Mouse (Mus musculus) liver, adult 2 months (tissue): ENCODE data around the gene Scarb1. TPM values are rescaled to one million over a fixed set of nuclear protein-coding genes. Genes with fewer than 3 reads are reported as not detected.

Experiments used
- DNase-seq: peaks from one replicate; pipeline ENCODE4 v3.0.0-alpha.2; 2011; ENCODE audit warnings: low read depth, low spot score; ENCODE audit errors: extremely low read depth
- H3K27ac ChIP-seq: fragments of 200-500 bp; replicated peaks from 2 replicates; pipeline ENCODE4 v1.5.1; 2012; ENCODE audit warnings: low read depth, mild to moderate bottlenecking, control low read depth, inconsistent platforms, low read length; ENCODE audit not compliant: insufficient read depth
- H3K27me3 ChIP-seq: fragments of 200-500 bp; 2 replicates; pipeline ENCODE4 v1.6.1; 2012; ENCODE audit warnings: mild to moderate bottlenecking, moderate library complexity, low read length, inconsistent platforms; ENCODE audit not compliant: control insufficient read depth, insufficient read depth
- H3K36me3 ChIP-seq: fragments of 200-500 bp; 2 replicates; pipeline ENCODE4 v1.6.1; 2012; ENCODE audit warnings: low read length, inconsistent platforms; ENCODE audit not compliant: control insufficient read depth, insufficient read depth
- H3K4me1 ChIP-seq: fragments of 200-500 bp; 2 replicates; pipeline ENCODE4 v1.6.1; 2011; ENCODE audit warnings: low read length; ENCODE audit not compliant: control insufficient read depth, insufficient read depth
- H3K4me3 ChIP-seq: fragments of 200-500 bp; 2 replicates; pipeline ENCODE4 v1.5.1; 2011; ENCODE audit warnings: low read depth, mild to moderate bottlenecking, control low read depth, low read length, moderate library complexity; ENCODE audit not compliant: insufficient read depth
- H3K79me2 ChIP-seq: fragments of 200-500 bp; 2 replicates; pipeline ENCODE4 v1.6.1; 2012; ENCODE audit warnings: inconsistent platforms, mild to moderate bottlenecking, low read length, moderate library complexity; ENCODE audit not compliant: control insufficient read depth, insufficient read depth
- H3K9ac ChIP-seq: fragments of 200-500 bp; 2 replicates; pipeline ENCODE4 v1.6.1; 2012; ENCODE audit warnings: low read depth, mild to moderate bottlenecking, control low read depth, inconsistent platforms, low read length
- CTCF ChIP-seq: fragments of 200-500 bp; IDR thresholded peaks from 2 replicates; pipeline ENCODE4 v1.5.1; 2011; ENCODE audit warnings: low read depth, low read length, control low read depth
- POLR2A ChIP-seq: fragments of 200-500 bp; IDR thresholded peaks from 2 replicates; pipeline ENCODE4 v1.6.1; 2011; ENCODE audit warnings: low read length, control low read depth; ENCODE audit not compliant: insufficient read depth; ENCODE audit errors: extremely low read depth
- WGBS: fragments of 180-500 bp; shearing (Covaris S2); methylation state at CpG from one replicate; pipeline ENCODE4 v1.1.7; 2018; 5-methylcytosine and 5-hydroxymethylcytosine counted together
- polyA plus RNA-seq: library from polyadenylated mRNA; depleted of rRNA; stranded (reverse); fragments of >200 nt; gene quantifications from 2 replicates; pipeline ENCODE4 v1.2.3, GENCODE M21; 2012
- total RNA-seq: library from RNA; depleted of rRNA; stranded (reverse); fragments of >200 nt; gene quantifications from 2 replicates; pipeline ENCODE4 v1.2.3, GENCODE M21; 2014

Scarb1 gene
- total and polyA plus RNA-seq, 2 experiments: 72.4 to 189 TPM

DNA sequence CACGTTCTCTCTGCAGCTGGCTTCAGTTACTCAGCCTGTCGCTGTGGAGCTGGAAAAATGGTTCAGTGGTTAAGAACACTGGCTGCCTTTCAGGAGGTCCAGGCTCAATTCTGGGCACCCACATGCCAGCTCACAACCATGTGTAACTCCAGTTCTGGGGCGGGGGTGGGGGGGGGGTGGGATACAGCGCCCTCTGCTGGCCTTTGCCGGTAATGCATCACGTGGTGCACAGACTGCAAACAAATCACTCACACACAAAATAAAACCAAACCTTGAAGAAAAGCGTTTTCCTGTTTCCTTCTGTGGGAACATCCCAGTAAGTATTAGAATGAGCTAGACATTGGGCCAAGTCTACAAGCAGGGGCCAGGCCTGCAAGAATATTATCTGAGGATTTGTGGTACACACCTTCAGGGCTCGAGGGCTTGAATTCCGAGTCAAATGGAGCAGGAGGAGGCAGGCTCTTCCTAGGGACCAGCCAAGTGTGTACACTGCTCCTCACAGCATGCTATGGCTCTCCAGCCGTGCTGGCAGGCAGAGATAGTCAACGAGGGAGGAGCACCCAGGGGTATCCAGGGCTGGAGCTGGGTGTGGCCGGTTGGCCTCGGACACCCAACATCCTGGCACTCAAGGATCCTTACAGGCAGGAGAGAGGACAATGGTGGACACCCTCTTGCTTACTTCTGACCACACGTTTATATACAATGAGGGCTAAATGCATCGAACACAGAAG is 88.8 kb downstream of the Scarb1 start:
- WGBS: 51% methylated on average over 15 of the region's 15 CpGs

DNA sequence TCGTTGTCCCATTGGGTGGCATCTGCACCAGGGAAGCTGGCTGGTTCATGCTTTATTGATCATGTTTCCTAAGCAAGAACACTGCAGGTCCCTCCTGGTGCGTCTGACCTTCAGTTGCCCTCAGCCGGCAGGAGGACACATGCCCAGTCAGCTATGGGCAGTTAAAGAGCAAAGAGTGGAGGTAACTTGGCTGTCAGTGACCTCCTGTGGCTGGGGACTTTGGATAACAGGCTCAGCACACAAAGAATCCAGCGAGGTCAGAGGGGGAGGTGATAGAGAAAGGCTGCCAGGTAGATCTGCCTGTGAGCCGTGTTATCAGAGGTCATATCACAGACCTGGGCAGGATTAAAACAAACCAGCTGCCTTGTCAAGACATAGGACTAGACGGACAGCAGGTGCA is 91.7 kb downstream of the Scarb1 start:
- Histone ChIP-seq H3K4me3 (no peak overlapping the region), H3K36me3 (no peaks in the 10 kb centered on the region), H3K27me3 (no peaks in the 10 kb centered on the region), H3K9ac (no peak overlapping the region), H3K79me2 (no peaks in the 10 kb centered on the region), H3K4me1 (no peaks in the 10 kb centered on the region; the same call in 1 of the 2 replicates), H3K27ac (no peak overlapping the region)
- TF ChIP-seq POLR2A: no peak
- TF ChIP-seq CTCF: peak; percentile 20; the same call in 1 of the 2 replicates
- WGBS: 16% methylated on average over 6 of the region's 6 CpGs
- DNase-seq: peak; percentile 99

More for the DNA sequence above, 88.8 kb downstream of the Scarb1 start:
- no peak for TF ChIP-seq POLR2A
- TF ChIP-seq CTCF: peak; percentile 59
- Histone ChIP-seq H3K4me1 (no peaks in the 10 kb centered on the region; the same call in 1 of the 2 replicates), H3K27ac (no peak overlapping the region), H3K27me3 (no peaks in the 10 kb centered on the region), H3K36me3 (no peaks in the 10 kb centered on the region), H3K4me3 (no peak overlapping the region), H3K9ac (no peak overlapping the region), H3K79me2 (no peaks in the 10 kb centered on the region)
- no peak for DNase-seq

GRCm38 (mm10) chr5:125246711-125247110 is 94.2 kb downstream of the Scarb1 start:
- whole genome bisulfite sequencing: 80% methylated on average over 4 of the region's 4 CpGs
- no peak overlapping the region for H3K27ac ChIP-seq
- H3K27me3 ChIP-seq: no peaks in the 10 kb centered on the region
- H3K4me3 ChIP-seq: no peak overlapping the region
- peaks cover 3% of the 10 kb centered on the region for H3K4me1 ChIP-seq
- DNase-seq: no peak
- H3K9ac ChIP-seq: no peak overlapping the region
- H3K79me2 ChIP-seq: no peaks in the 10 kb centered on the region
- no peaks in the 10 kb centered on the region for H3K36me3 ChIP-seq
- TF ChIP-seq CTCF: no peak
- no peak for TF ChIP-seq POLR2A

DNA sequence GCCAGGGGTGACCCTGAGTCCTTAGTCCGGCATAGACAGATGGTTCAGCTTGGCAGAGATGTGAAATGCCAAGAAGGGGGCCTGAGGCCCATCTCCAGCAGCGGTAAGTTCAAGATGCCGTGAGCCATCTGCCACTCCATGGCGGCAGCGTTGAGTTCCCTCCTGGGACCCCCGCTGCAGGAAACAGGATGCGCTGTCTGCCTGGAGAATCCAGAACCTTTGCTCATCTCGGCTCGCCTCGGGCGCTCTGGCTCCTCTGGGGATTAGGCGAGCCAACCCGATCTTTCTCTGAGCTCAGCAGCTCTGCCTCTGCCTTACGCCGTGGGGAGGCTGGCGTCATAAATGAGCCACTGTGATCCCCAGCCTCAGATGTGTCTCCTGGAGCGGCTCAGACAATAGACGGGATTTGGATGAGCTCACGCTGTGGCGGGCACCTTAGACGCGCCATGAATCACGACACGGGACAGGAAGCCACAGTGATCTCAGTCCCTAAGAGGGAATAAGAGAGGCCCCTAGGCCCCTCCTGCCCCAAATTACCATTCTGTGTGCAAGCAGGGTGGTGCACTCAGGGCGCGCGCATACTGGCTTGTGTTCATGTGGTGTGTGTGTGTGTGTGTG is 95.3 kb downstream of the Scarb1 start:
- H3K27me3 ChIP-seq: no peaks in the 10 kb centered on the region
- H3K36me3 ChIP-seq: no peaks in the 10 kb centered on the region
- no peak overlapping the region for H3K4me3 ChIP-seq
- no peak overlapping the region for H3K27ac ChIP-seq
- peaks cover 3% of the 10 kb centered on the region for H3K4me1 ChIP-seq
- TF ChIP-seq POLR2A: no peak
- TF ChIP-seq CTCF: no peak
- H3K79me2 ChIP-seq: no peaks in the 10 kb centered on the region
- no peak overlapping the region for H3K9ac ChIP-seq
- DNase-seq: no peak
- 49% methylated on average over 27 of the region's 27 CpGs for WGBS

- H3K4me1 ChIP-seq: peaks cover 3% of the 10 kb centered on the region
- H3K4me3 ChIP-seq: no peak overlapping the region
- no peaks in the 10 kb centered on the region for H3K79me2 ChIP-seq
- DNase-seq: no peak
- H3K27me3 ChIP-seq: no peaks in the 10 kb centered on the region
- 53% methylated on average over 11 of the region's 13 CpGs for WGBS
- no peaks in the 10 kb centered on the region for H3K36me3 ChIP-seq
- H3K27ac ChIP-seq: no peak overlapping the region
- no peak overlapping the region for H3K9ac ChIP-seq
- TF ChIP-seq CTCF (no peak), POLR2A (no peak)
Measured at GRCm38 (mm10) chr5:125244825-125245533, 95.9 kb downstream of the Scarb1 start.
